Mouse (Mus musculus) megakaryocyte, embryonic 14.5 days (primary cell): ENCODE data around the gene Cx3cr1. TPM values are rescaled to one million over a fixed set of nuclear protein-coding genes. Genes with fewer than 3 reads are reported as not detected.

Experiments
- H3K27me3 ChIP-seq: replicated peaks from 2 replicates; pipeline ENCODE3; 2012; ENCODE audit warnings: inconsistent platforms
- H3K36me3 ChIP-seq: replicated peaks from 2 replicates; pipeline ENCODE3; 2012; ENCODE audit warnings: low read length, inconsistent platforms, mixed read lengths
- H3K4me1 ChIP-seq: 2 replicates; pipeline ENCODE4 v1.6.1; 2012; ENCODE audit warnings: inconsistent platforms
- H3K4me3 ChIP-seq: replicated peaks from 2 replicates; pipeline ENCODE3; 2012; ENCODE audit warnings: moderate library complexity, mild to moderate bottlenecking, inconsistent platforms
- H3K9me3 ChIP-seq: 2 replicates; pipeline ENCODE4 v1.6.1; 2012; ENCODE audit warnings: inconsistent platforms
- FLI1 ChIP-seq: IDR thresholded peaks from 2 replicates; pipeline ENCODE4 v1.6.1; 2012; ENCODE audit warnings: low read length, inconsistent platforms, mixed read lengths
- GATA1 ChIP-seq: IDR thresholded peaks from 3 replicates; pipeline ENCODE4 v1.6.1; 2012; ENCODE audit warnings: mixed read lengths, low read length, inconsistent platforms, borderline replicate concordance
- polyA plus RNA-seq: library from polyadenylated mRNA; stranded (reverse); fragments of >175 nt; gene quantifications from 2 replicates; pipeline ENCODE4 v1.2.3, GENCODE M21; 2012; ENCODE audit warnings: low replicate concordance; ENCODE audit not compliant: insufficient read depth

Cx3cr1 gene
- 0.73 TPM in 1 of 2 replicates, not detected in the other for polyA plus RNA-seq

- TF ChIP-seq GATA1 = no peak
- TF ChIP-seq FLI1 = no peak
- H3K4me1 ChIP-seq = peaks cover 26% of the 10 kb centered on the region
- peak within 1 kb of the TSS; percentile 60 for H3K4me3 ChIP-seq
- H3K36me3 ChIP-seq = no peaks in the 10 kb centered on the region
- peaks cover 26% of the 10 kb centered on the region for H3K27me3 ChIP-seq
- H3K9me3 ChIP-seq = no peaks in the 10 kb centered on the region
These were observed at the start of gene Cx3cr1 for GRCm38 (mm10) chr9:120069779-120070178. Cx3cr1 (minus strand) TSS chr9:120069879.

DNA sequence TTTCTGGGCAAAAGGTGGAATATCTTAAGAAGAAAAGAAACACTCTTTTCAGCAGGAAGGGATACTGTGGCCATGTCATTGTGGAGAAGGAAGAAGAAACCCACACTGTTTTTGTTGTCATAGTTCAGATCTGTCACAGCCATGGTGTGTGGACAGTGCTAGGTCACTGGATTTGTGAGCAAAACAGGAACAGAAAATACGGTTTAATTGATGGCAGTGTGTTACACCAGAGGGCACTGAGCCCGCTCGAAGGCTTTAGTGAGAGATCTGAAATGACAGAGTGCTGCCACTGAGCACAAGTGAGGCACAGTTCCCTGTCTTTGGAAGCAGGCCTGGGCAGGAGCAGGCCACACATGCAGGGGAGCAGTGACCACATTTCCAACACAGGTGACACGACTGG lies 48.5 kb upstream of the Cx3cr1 start:
- peak overlapping the region; percentile 68 for H3K4me3 ChIP-seq
- H3K4me1 ChIP-seq = peaks cover 72% of the 10 kb centered on the region
- H3K9me3 ChIP-seq = no peaks in the 10 kb centered on the region
- H3K27me3 ChIP-seq = no peaks in the 10 kb centered on the region
- TF ChIP-seq GATA1 (no peak), FLI1 (no peak)
- peaks cover 63% of the 10 kb centered on the region for H3K36me3 ChIP-seq

- Histone ChIP-seq H3K27me3 (no peaks in the 10 kb centered on the region), H3K4me3 (peak overlapping the region; percentile 87), H3K36me3 (peaks cover 49% of the 10 kb centered on the region), H3K4me1 (peaks cover 92% of the 10 kb centered on the region), H3K9me3 (no peaks in the 10 kb centered on the region)
- TF ChIP-seq FLI1 = no peak
- no peak for TF ChIP-seq GATA1
These were observed 46.5 kb upstream of the Cx3cr1 start for GRCm38 (mm10) chr9:120116184-120116624.

GRCm38 (mm10) chr9:120115580-120115979 lies 45.9 kb upstream of the Cx3cr1 start:
- Histone ChIP-seq H3K4me1 (peaks cover 94% of the 10 kb centered on the region), H3K4me3 (peak overlapping the region; percentile 87), H3K27me3 (no peaks in the 10 kb centered on the region), H3K36me3 (peaks cover 42% of the 10 kb centered on the region), H3K9me3 (no peaks in the 10 kb centered on the region)
- TF ChIP-seq FLI1 = no peak
- TF ChIP-seq GATA1 = no peak

GRCm38 (mm10) chr9:120114789-120115151 lies 45.1 kb upstream of the Cx3cr1 start:
- H3K4me1 ChIP-seq = peaks cover 87% of the 10 kb centered on the region
- peaks cover 34% of the 10 kb centered on the region for H3K36me3 ChIP-seq
- H3K4me3 ChIP-seq = peak overlapping the region; percentile 82
- no peaks in the 10 kb centered on the region for H3K9me3 ChIP-seq
- H3K27me3 ChIP-seq = no peaks in the 10 kb centered on the region
- TF ChIP-seq GATA1 = no peak
- no peak for TF ChIP-seq FLI1

GRCm38 (mm10) chr9:120114051-120114788 lies 44.5 kb upstream of the Cx3cr1 start:
- Histone ChIP-seq H3K4me3 (peak overlapping the region; percentile 18), H3K9me3 (no peaks in the 10 kb centered on the region), H3K36me3 (peaks cover 29% of the 10 kb centered on the region), H3K27me3 (no peaks in the 10 kb centered on the region), H3K4me1 (peaks cover 81% of the 10 kb centered on the region)
- TF ChIP-seq GATA1 (no peak), FLI1 (no peak)

DNA sequence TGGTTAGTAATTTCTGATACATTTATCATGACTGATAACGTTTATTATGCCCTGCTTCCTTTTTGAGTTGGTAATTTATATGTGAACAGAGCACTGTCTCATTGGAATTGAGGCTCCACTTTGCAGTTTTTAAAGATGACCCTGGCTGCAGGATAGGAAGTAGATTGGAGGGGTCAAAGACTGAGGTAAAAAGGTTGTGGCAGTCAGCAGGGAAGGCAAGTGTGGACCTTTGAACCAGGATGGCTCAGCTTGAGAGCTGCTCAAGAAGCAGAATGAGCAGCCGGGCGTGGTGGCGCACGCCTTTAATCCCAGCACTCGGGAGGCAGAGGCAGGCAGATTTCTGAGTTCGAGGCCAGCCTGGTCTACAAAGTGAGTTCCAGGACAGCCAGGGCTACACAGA lies 43.8 kb upstream of the Cx3cr1 start:
- Histone ChIP-seq H3K4me3 (no peak overlapping the region), H3K36me3 (peaks cover 23% of the 10 kb centered on the region), H3K27me3 (no peaks in the 10 kb centered on the region), H3K9me3 (no peaks in the 10 kb centered on the region), H3K4me1 (peaks cover 74% of the 10 kb centered on the region)
- TF ChIP-seq FLI1 (no peak), GATA1 (no peak)

DNA sequence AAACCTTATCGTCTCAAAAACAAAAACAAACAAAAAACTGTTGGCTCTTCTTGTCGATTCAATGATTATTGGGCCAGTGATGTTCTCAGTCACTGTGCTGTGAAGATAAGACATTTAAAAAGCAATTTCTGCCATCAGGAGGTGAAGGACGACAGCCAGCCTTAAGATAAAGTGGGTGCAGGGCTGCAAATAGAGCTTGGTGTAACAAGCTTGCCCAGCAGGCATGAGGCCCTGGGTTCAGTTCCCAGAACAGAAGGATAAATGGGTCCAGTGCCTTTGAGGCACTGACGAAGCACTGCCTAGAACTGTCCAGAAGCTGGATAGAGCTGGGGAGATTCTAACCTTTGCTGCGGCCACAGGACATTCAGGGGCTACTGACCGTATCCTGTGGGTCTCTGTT lies 42.8 kb upstream of the Cx3cr1 start:
- H3K9me3 ChIP-seq = no peaks in the 10 kb centered on the region
- peaks cover 14% of the 10 kb centered on the region for H3K36me3 ChIP-seq
- H3K27me3 ChIP-seq = no peaks in the 10 kb centered on the region
- peak overlapping the region; percentile 28 for H3K4me3 ChIP-seq
- peaks cover 64% of the 10 kb centered on the region for H3K4me1 ChIP-seq
- TF ChIP-seq FLI1 (no peak), GATA1 (no peak)

- H3K36me3 ChIP-seq = peaks cover 4% of the 10 kb centered on the region
- no peaks in the 10 kb centered on the region for H3K27me3 ChIP-seq
- TF ChIP-seq GATA1 (no peak), FLI1 (no peak)
- no peaks in the 10 kb centered on the region for H3K9me3 ChIP-seq
- H3K4me3 ChIP-seq = peak overlapping the region; percentile 94
- H3K4me1 ChIP-seq = peaks cover 53% of the 10 kb centered on the region
These were observed 41.7 kb upstream of the Cx3cr1 start for GRCm38 (mm10) chr9:120111156-120111945.
